Mouse (Mus musculus) embryonic fibroblast, embryonic 13.5 days (primary cell): ENCODE data around the gene Dcp1a.

Experiments
- CTCF ChIP-seq: IDR thresholded peaks from 2 replicates; pipeline ENCODE4 v1.5.1; 2011; ENCODE audit warnings: mild to moderate bottlenecking, control low read depth, low read length, moderate library complexity, borderline replicate concordance; ENCODE audit not compliant: insufficient read depth
- POLR2A ChIP-seq: IDR thresholded peaks from 2 replicates; pipeline ENCODE4 v1.6.1; 2011; ENCODE audit warnings: low read depth, mild to moderate bottlenecking, control low read depth, low read length, moderate library complexity

- no peak for TF ChIP-seq CTCF
- no peak for TF ChIP-seq POLR2A
Measured at GRCm38 (mm10) chr14:30491342-30491741, 12.0 kb downstream of the Dcp1a start, which contains the start of gene Cacna1d.
